Mouse (Mus musculus) testis, adult 2 months (tissue): ENCODE measurements at regions not wholly inside any gene's neighbourhood (a gene's known extent, or its start where the extent isn't known, plus 50 kb on each side); places are given as distances from the start of the nearest gene placed in this dataset.

Source experiments
- CTCF ChIP-seq: fragments of 200-500 bp; IDR thresholded peaks from 2 replicates; pipeline ENCODE4 v1.5.1; 2012; ENCODE audit warnings: low read depth, mild to moderate bottlenecking, inconsistent platforms, low read length, moderate library complexity; ENCODE audit not compliant: control insufficient read depth, insufficient read depth, insufficient replicate concordance
- POLR2A ChIP-seq: fragments of 200-500 bp; IDR thresholded peaks from 2 replicates; pipeline ENCODE4 v1.6.1; 2012; ENCODE audit warnings: low read depth, mild to moderate bottlenecking, inconsistent platforms, low read length, moderate library complexity; ENCODE audit not compliant: control insufficient read depth

- TF ChIP-seq CTCF: no peak
- TF ChIP-seq POLR2A: no peak
Measured at GRCm38 (mm10) chr15:61189481-61189880, 266.7 kb upstream of the A1bg start.
